Mouse (Mus musculus): ENCODE data around the gene Ankrd16. TPM values are rescaled to one million over a fixed set of nuclear protein-coding genes. Genes with fewer than 3 reads are reported as not detected.

Gene Ankrd16
- 31.0 and 34.5 TPM in 2 replicates for polyA plus RNA-seq (2015; fragmentation: Nextera tagmentation; extraction: Ambion mirVana)

GRCm38 (mm10) chr2:11777091-11778068, at the start of gene Ankrd16, which contains the start of gene Fbh1:
Gene Ankrd16, plus strand, starts transcription at chr2:11777876.
Gene Fbh1, minus strand, starts transcription at chr2:11777582.
- Histone ChIP-seq H3K4me1 (replicated peaks; ENCODE audit: insufficient read depth, low read length) (peaks cover 22% of the 10 kb centered on the region), H3K4me3 (replicated peaks; ENCODE audit: low read depth, low read length) (peak within 1 kb of the TSS; percentile 80), H3K36me3 (ENCODE audit: insufficient read depth, low read length) (peaks cover 19% of the 10 kb centered on the region), H3K9me3 (replicated peaks; ENCODE audit: low read length) (no peaks in the 10 kb centered on the region), H3K27me3 (ENCODE audit: insufficient read depth, low read length) (no peaks in the 10 kb centered on the region), H3K27ac (peak within 1 kb of the TSS; percentile 98), H3K4me2 (ENCODE audit: low read length) (peak within 1 kb of the TSS; percentile 95), H3K9ac (ENCODE audit: low read depth, low read length) (peak within 1 kb of the TSS; percentile 85)
- TF ChIP-seq CTCF (IDR thresholded peaks at IDR 0.05; ENCODE audit: low read depth) = 0 out of 2 replicates have a peak, but pooled peaks have one; percentile 16
- ATAC-seq (replicated peaks; ENCODE audit: low FRiP score, low read depth) (peak; percentile 96), DNase-seq (ENCODE audit: low spot score) (peak; percentile 99)
- WGBS = under 1% methylated on average over 73 of the region's 73 CpGs

GRCm38 (mm10) chr2:11729091-11729490, 48.6 kb upstream of the Ankrd16 start:
- DNase-seq (ENCODE audit: low spot score) (peak; percentile 46), ATAC-seq (replicated peaks; ENCODE audit: low FRiP score, low read depth) (no peak)
- no peak overlapping the region for H3K4me2 ChIP-seq (ENCODE audit: low read length)
- no peaks in the 10 kb centered on the region for H3K4me1 ChIP-seq (replicated peaks; ENCODE audit: insufficient read depth, low read length)
- H3K36me3 ChIP-seq (ENCODE audit: insufficient read depth, low read length) = no peaks in the 10 kb centered on the region
- H3K27ac ChIP-seq = no peak overlapping the region
- H3K9ac ChIP-seq (ENCODE audit: low read depth, low read length) = no peak overlapping the region
- no peak overlapping the region for H3K4me3 ChIP-seq (replicated peaks; ENCODE audit: low read depth, low read length)
- no peaks in the 10 kb centered on the region for H3K9me3 ChIP-seq (replicated peaks; ENCODE audit: low read length)
- WGBS = 62% methylated on average over 3 of the region's 3 CpGs
- no peaks in the 10 kb centered on the region for H3K27me3 ChIP-seq (ENCODE audit: insufficient read depth, low read length)
- no peak for TF ChIP-seq CTCF (IDR thresholded peaks at IDR 0.05; ENCODE audit: low read depth)

DNA sequence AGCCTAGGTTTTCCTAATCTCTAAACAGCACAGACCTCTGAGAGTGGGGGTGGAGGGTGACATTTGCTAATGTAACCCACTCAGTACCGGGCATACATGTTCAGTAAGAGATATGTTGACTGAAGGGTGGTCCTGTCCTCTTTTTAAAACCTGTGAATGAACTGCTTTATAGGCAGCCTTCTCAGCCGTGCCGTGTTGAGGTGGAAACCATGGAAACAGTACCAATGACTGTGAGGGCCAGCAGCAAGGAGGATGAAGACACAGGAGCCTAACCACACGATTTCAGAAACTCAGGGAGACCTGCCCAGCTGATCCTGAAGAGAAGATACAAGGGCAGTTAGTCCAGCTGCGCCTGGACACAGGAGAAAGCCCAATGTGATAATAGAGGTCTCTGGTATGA, 44.7 kb upstream of the Ankrd16 start:
- no peak for TF ChIP-seq CTCF (IDR thresholded peaks at IDR 0.05; ENCODE audit: low read depth)

GRCm38 (mm10) chr2:11735853-11736252, 41.8 kb upstream of the Ankrd16 start:
- Histone ChIP-seq H3K27me3 (ENCODE audit: insufficient read depth, low read length) (no peaks in the 10 kb centered on the region), H3K4me1 (replicated peaks; ENCODE audit: insufficient read depth, low read length) (no peaks in the 10 kb centered on the region), H3K4me3 (replicated peaks; ENCODE audit: low read depth, low read length) (no peak overlapping the region), H3K4me2 (ENCODE audit: low read length) (no peak overlapping the region), H3K27ac (no peak overlapping the region), H3K9ac (ENCODE audit: low read depth, low read length) (no peak overlapping the region), H3K36me3 (ENCODE audit: insufficient read depth, low read length) (peaks cover 9% of the 10 kb centered on the region), H3K9me3 (replicated peaks; ENCODE audit: low read length) (no peaks in the 10 kb centered on the region)
- ATAC-seq (replicated peaks; ENCODE audit: low FRiP score, low read depth) = no peak
- WGBS = 74% methylated on average over 6 of the region's 6 CpGs
- no peak for TF ChIP-seq CTCF (IDR thresholded peaks at IDR 0.05; ENCODE audit: low read depth)
- DNase-seq (ENCODE audit: low spot score) = no peak

More for the DNA sequence above, 44.7 kb upstream of the Ankrd16 start:
- H3K9ac ChIP-seq (ENCODE audit: low read depth, low read length) = no peak overlapping the region
- no peak overlapping the region for H3K27ac ChIP-seq
- no peaks in the 10 kb centered on the region for H3K9me3 ChIP-seq (replicated peaks; ENCODE audit: low read length)
- WGBS = 75% methylated on average over 5 of the region's 5 CpGs
- H3K4me1 ChIP-seq (replicated peaks; ENCODE audit: insufficient read depth, low read length) = no peaks in the 10 kb centered on the region
- ATAC-seq (replicated peaks; ENCODE audit: low FRiP score, low read depth) = no peak
- no peaks in the 10 kb centered on the region for H3K27me3 ChIP-seq (ENCODE audit: insufficient read depth, low read length)
- DNase-seq (ENCODE audit: low spot score) = no peak
- no peak overlapping the region for H3K4me2 ChIP-seq (ENCODE audit: low read length)
- H3K36me3 ChIP-seq (ENCODE audit: insufficient read depth, low read length) = no peaks in the 10 kb centered on the region
- no peak overlapping the region for H3K4me3 ChIP-seq (replicated peaks; ENCODE audit: low read depth, low read length)

GRCm38 (mm10) chr2:11738794-11739193, 38.9 kb upstream of the Ankrd16 start:
- Histone ChIP-seq H3K4me3 (replicated peaks; ENCODE audit: low read depth, low read length) (no peak overlapping the region), H3K27ac (no peak overlapping the region), H3K27me3 (ENCODE audit: insufficient read depth, low read length) (no peaks in the 10 kb centered on the region), H3K4me1 (replicated peaks; ENCODE audit: insufficient read depth, low read length) (no peaks in the 10 kb centered on the region), H3K9me3 (replicated peaks; ENCODE audit: low read length) (no peaks in the 10 kb centered on the region), H3K36me3 (ENCODE audit: insufficient read depth, low read length) (peaks cover 29% of the 10 kb centered on the region), H3K9ac (ENCODE audit: low read depth, low read length) (no peak overlapping the region), H3K4me2 (ENCODE audit: low read length) (no peak overlapping the region)
- DNase-seq (ENCODE audit: low spot score) = no peak
- ATAC-seq (replicated peaks; ENCODE audit: low FRiP score, low read depth) = 0 out of 2 replicates have a peak, but pooled peaks have one; percentile 40
- 90% methylated on average over 3 of the region's 3 CpGs for WGBS
- no peak for TF ChIP-seq CTCF (IDR thresholded peaks at IDR 0.05; ENCODE audit: low read depth)

- WGBS = 93% methylated on average over 4 of the region's 4 CpGs
Observed at GRCm38 (mm10) chr2:11739516-11740051, 38.1 kb upstream of the Ankrd16 start.

More at GRCm38 (mm10) chr2:11739516-11740051, 38.1 kb upstream of the Ankrd16 start:
- Histone ChIP-seq H3K4me2 (ENCODE audit: low read length) (no peak overlapping the region), H3K9ac (ENCODE audit: low read depth, low read length) (no peak overlapping the region), H3K27ac (no peak overlapping the region), H3K36me3 (ENCODE audit: insufficient read depth, low read length) (peaks cover 29% of the 10 kb centered on the region), H3K4me1 (replicated peaks; ENCODE audit: insufficient read depth, low read length) (no peaks in the 10 kb centered on the region), H3K4me3 (replicated peaks; ENCODE audit: low read depth, low read length) (no peak overlapping the region), H3K27me3 (ENCODE audit: insufficient read depth, low read length) (no peaks in the 10 kb centered on the region), H3K9me3 (replicated peaks; ENCODE audit: low read length) (no peaks in the 10 kb centered on the region)
- ATAC-seq (replicated peaks; ENCODE audit: low FRiP score, low read depth) (no peak), DNase-seq (ENCODE audit: low spot score) (no peak)
- no peak for TF ChIP-seq CTCF (IDR thresholded peaks at IDR 0.05; ENCODE audit: low read depth)
